Mouse (Mus musculus): Measurements from ENCODE around the gene Clptm1l.
A peak's percentile ranks its signal among the peaks of the same experiment; 100 is the strongest.

Clptm1l gene

DNA sequence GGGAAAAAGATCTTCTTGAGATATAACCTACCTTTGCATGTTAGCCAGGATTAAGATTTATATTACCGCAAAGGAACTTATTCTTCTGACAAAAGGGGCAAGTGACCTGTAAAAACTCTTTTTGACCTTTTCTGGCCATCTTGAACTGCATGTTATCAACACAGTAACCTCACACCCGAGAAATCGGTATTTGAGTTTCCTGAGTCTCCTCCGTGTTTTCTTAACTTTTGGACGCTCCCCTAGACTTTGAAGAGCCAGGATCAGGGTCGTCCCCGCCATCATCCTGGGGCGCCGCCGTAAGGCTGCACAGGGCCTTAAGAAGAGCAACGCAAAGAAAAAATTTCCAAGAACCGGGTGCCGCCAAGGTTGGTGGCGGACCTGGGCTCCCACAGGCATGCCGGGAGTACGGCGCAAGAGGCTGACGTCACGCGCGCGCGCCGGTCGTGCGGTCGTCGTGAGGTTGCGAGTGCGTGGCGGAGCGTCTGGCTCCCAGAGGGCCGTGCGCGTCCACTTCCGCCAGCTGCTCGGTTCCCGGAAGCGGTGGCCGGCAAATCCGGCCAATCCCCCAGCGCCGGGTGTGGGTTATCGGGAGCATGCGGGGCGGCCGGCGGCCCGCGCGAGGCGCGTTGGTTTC is at the start of gene Clptm1l:
Clptm1l (plus strand) TSS at position 485 of the 634 bp plus-strand sequence.
- peak; percentile 97 for DNase-seq

DNA sequence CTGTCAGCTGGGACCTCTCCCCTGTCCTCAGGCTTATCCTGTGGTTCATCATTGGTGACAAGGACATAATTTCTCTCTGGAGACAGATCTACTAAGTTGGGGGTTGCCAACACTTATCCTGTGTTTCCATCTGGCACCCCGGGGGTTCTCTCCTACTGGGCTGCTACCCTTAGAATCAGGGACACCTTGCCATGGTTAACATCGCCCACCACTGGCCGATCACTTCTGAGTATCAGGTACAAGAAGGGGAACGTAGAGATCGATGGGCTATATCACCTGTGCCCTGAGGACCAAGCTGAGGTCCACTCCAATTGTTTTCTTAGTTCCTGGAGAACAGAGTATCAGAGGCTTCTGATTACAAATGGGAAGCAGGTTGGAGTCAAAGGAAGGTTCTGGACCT is 39.6 kb upstream of the Clptm1l start:
- DNase-seq, result no peak

DNA sequence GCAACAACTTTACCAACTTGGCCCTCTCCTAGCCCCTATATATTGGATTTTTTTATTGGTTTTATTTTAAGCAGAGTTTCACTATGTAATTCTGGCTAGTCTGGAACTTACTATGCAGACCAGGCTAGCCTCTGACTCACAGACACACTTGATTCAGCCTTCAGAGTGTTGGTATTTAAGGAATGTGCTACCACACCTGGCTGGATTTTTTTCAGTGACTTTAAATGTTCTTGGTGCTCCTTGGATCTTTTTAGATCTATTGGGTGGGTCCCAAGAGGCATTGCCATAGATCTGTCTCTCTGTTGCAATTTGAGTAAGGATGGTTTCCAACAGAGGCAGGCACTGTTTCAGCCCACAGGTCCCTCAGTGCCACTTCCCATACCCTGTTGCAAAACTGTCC is 28.8 kb upstream of the Clptm1l start:
- DNase-seq, result no peak

DNA sequence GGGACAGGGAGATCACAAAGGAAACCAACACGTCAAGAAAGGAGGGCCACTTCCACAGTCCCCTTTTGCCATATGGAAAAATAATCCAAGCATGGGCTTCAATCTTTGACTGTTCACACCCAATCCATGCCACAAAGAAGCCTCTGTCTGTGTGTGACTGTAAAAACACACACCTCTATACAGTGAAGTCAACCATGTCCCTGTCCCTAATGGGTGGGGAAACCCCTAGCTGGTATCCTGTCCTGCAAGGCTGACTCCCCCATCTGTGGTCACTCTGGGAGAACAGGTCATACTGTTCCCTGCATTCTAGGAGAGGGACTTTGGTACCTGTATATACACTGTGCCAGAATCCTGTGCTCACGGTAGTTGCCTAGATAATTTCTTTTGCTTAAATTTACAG is 26.5 kb upstream of the Clptm1l start:
- no peak for DNase-seq

DNA sequence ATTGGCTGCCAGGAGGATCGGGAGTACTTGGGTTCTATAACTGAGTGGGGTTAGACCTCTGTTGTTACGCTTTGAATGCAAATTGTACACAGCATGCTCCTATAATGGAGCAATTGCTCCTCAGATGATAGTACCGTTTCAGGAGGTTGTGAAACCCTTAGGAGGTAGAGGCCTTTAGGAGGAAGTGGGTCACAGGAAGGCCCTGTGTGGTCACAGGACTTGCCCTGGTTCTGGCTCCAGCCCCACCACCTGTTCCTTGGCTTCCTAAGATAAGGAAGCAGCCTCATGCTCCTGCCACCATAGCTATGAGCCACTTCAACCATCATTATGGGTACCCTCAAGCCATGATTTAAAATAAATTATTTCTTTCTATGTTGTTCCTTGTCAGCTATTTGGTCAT is 12.3 kb upstream of the Clptm1l start:
- DNase-seq, result no peak

DNA sequence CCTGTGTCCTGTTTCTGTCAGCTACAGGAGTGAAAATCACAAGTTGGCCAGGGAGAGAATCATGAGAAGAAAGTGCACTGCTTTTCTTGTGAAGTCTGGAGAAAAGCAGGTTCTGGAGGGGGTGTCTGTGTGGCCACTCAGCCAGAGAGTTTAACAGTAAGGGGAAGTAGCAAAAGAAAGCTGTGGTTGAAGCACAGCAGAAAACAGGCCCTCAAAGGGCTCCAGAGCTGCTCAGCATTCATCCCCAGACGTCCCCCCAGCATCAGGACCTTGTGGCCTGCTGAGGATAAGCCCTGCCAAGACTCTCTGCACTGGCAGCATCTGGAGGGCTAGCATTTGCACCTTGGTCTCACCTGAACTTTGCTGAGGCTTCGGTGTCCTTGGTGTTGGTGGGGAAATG is 11.3 kb upstream of the Clptm1l start:
- no peak for DNase-seq

DNA sequence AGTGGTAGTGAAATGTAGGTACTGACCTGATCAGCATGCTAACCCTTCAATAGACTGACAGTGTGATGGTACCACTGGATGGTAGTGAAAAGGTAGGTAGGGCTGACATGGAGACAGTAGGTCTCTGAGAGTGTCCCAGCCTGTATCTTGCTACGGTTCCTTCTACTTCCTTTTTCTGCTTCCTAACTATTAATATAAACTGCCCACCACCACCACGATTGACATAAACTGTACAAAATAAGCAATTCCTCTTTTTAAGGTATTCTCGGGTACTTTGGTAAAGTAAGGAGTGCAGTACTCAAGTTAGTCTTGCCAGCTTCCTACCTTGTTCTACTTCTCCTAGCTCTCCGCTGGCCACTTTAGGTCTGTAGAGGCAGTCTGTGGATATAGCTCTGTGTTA is 7.5 kb upstream of the Clptm1l start:
- no peak for DNase-seq

DNA sequence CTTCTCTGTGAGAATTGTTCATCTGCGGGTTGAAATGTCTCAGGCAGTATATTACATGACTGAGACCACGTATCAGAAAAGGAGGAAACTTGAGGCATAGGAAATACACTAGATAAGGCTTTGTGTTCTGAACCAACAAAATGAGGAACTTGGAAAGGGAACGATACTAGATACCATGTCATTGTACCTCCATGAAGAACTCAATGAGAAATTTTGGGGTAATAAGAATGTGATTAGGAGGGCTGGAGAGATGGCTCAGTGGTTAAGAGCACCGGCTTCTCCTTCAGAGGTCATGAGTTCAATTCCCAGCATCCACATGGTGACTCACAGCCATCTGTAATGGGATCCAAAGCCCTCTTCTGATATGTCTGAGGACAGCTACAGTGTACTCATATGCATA is 3.6 kb upstream of the Clptm1l start:
- DNase-seq, result no peak

DNA sequence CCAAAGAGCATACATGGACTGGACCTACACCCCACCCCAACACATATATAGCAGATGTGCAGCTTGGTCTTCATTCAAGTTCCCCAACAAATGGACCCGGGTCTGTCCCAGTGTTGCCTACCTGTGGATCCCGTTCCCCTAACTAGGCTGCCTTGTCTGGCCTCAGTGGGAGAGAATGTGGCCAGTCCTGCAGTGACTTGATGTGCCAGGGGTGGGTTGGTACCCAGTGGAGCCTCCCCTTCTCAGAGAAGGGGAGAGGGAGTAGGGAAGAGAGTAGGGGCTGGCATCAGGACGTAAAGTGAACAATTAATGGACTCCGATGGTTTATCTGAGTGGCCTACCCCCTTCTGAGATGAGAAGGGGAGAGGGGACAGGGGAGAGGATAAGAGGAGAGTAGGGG is 760 bp upstream of the Clptm1l start:
- DNase-seq, result no peak

DNA sequence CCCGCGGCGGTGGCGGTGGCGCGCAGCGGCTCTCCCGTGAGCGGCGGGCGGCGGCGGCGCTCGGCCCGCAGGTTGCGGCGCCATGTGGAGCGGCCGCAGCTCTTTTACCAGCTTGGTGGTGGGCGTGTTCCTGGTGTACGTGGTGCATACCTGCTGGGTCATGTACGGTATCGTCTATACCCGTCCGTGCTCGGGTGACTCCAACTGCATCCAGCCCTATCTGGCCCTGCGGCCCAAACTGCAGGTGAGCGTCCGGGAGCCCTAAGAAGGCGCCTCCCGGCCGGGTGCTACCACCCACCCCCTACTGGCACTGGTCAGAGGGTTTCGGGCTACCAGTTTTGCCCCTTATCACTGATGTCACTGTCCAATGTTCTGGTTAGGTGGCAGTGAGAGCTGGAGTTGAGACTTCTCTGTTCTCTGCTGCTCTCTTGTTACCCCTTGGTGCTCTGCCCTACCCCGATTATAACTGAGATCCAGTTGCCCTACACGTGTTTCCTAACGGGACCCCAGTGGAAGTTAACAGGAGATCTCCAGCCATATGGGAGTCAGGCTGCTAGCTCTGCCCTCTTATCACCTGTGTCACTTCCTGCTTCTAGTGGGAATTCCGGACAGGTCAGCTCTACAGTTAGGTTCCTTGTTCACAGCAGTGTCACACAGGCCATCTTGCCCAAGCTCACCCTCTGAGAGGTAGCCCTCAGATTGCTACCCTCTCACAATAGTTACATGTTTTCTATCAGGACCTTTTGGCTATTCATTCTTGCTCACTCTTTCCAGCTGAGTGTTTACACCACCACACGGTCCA is 551 bp downstream of the Clptm1l start:
- peak; percentile 4 for DNase-seq

DNA sequence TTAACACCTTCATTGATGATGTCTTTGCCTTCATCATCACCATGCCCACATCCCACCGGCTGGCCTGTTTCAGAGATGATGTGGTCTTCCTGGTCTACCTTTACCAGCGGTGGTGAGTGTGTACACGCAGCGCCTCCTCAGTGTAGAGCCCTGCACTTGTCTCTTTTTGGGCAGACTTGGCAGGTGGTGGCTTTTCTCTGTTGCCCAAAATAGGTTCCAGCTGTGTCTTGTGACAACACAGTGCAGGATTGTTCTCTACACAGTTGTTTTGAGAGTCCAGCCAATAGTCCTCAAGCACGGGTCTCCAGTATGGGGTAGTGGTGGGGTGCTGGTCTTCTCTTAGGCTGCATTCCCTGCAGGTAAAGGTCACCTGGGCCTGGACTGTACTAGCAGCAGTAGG is 14.6 kb downstream of the Clptm1l start:
- no peak for DNase-seq

DNA sequence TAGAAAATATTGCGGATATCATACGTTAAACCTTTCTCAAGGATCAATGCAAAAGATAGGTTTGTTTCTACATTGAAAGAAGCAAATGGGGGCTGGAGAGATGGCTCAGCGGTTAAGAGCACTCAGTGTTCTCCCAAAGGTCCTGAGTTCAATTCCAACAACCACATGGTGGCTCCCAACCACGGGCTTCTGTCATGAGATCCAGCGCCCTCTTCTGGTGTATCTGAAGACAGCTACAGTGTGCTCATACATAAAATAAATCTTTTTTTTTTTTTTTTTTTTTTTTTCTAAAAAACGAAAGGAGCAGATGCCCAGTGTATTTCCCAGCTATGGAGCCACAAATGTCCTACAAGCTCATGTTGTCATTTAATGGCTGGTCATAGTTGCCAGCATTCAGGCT is 16.8 kb downstream of the Clptm1l start:
- peak; percentile 10 for DNase-seq

DNA sequence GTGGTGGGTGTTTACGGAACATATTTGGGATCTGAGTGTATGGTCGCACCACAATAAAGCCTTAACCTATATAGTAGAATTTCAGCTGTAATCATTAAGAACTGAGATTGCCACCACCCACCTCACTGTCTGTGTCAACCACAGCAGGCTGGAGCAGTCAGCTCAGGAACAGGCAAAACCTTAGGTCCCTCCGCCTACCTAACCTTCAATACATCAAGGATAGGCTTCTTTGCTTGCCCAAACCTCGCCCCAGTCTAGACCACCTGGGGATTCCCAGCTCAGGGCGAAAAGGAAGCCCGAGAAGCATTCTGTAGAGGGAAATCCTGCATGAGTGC is 22.6 kb downstream of the Clptm1l start:
- no peak for DNase-seq

DNA sequence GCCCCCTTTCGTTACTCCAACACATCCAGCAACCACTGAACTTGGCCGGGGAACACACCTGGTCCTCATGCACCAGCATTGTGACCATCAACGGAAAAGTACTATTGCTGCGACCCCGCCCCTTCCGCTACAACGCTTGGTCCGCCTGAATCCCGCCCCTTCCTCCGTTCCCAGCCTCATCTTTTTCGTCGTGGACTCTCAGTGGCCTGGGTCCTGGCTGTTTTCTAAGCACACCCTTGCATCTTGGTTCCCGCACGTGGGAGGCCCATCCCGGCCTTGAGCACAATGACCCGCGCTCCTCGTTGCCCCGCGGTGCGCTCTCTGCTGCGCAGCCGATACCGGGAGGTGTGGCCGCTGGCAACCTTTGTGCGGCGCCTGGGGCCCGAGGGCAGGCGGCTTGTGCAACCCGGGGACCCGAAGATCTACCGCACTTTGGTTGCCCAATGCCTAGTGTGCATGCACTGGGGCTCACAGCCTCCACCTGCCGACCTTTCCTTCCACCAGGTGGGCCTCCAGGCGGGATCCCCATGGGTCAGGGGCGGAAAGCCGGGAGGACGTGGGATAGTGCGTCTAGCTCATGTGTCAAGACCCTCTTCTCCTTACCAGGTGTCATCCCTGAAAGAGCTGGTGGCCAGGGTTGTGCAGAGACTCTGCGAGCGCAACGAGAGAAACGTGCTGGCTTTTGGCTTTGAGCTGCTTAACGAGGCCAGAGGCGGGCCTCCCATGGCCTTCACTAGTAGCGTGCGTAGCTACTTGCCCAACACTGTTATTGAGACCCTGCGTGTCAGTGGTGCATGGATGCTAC is 23.1 kb downstream of the Clptm1l start, which contains the start of gene Tert:
Tert (plus strand) TSS at position 167 of the 805 bp plus-strand sequence.
- DNase-seq, result peak; percentile 70

DNA sequence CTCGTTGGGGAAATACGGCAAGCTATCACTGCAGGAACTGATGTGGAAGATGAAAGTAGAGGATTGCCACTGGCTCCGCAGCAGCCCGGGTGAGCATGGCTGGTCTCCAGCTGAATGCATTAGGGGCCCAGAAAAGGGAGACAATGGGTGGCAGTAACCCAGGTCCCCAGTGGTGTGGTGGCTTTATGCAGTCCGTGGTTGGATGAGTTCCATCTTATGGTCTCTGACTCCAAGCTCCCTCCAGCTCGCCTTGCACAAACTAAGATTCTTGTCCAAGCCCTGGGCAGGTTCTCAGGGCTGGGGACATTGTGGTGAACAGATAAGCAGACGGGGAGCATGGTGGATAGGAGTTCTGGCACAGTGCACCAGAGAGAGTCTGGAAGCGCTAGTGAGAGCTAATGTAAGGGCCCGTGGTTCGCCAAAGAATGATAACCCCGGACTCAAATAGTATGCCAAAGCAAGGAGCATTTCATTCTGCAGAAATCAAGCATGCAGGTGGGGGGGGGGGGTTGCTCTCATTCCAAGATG is 24.8 kb downstream of the Clptm1l start:
- no peak for DNase-seq

DNA sequence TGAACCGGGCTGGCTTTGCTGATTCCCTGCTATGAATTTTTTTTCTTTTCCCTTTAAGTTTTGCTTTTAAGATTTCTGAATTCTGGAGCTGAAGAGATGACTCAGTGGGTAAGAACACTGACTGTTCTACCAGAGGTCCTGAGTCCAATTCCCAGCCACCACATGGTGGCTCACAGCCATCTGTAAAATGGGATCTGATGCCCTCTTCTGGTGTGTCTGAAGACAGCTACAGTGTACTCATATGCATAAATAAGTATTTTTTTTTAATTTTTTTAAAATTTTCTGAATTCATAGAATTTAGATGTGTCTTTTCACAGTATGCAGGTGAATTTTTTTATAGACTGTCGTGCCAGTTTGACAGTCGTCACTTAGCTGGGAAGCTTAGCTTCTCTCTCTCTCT is 28.0 kb downstream of the Clptm1l start:
- DNase-seq, result no peak

DNA sequence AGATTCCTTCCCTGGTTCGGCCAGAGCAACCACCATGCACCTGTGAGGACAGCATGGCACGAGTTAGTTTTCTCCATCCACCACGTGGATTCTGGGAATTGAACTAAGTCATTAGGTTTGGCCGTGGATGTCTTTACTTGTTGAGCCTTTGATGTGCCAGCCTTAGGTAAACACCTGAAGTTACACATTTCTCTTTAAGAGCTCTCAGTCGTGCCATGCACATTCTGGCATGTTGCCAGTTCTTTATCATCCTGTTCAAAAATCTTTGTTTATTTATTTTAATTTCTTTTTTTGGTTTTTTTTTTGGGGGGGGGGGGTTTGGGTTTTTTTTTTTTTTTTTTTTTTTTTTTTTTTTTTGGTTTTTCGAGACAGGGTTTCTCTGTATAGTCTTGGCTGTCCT is 34.0 kb downstream of the Clptm1l start:
- DNase-seq, result no peak

DNA sequence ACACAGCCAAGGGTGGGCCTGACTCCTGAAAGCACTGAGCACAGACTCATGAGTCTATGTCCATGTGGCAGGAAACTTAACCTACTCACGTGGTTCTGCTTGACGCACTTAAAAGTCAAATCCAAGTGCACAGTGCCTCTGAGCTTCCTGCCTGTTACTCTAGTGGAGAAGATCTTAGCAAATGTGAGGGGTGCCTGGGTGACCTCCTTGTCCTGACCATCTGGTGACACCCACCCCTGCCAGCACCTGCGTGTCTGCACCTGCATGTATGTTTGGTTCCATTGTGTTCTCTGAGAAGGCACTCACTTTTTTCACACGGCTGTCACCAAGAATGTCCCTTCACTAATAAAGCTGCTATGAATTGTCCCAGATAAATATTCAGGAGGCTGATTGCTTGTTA is 37.5 kb downstream of the Clptm1l start:
- no peak for DNase-seq

DNA sequence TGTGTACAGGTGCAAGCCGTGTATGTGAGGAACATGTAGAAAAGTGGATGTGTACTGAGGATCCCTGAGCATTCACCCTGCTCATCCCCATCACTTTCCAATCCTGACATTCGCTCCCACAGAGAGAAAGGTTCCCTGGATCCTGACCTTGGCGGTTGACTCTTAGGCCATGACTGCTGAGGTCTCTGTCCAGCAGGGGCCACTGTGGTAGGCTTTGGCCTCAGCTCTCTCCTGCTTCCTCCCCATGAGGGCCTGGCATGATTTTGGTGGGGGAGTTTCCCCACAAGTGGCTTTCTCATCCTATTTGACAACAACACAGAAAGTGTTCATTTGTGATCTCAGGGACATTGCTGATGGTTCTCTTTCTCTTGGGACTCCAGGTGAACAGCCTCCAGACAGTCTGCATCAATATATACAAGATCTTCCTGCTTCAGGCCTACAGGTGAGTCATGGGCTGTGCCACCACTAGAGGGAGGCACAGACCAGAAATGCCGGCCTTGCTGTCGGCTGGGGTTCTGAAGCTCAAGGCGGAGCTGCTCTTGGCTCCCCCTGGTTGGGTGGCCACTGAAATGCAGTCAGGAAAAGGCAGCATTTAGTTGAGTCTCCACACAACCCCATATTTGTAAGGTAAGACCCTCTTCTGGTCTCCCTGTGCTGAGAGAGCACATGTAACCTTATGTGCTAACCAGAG is 42.7 kb downstream of the Clptm1l start:
- DNase-seq, result peak; percentile 58

DNA sequence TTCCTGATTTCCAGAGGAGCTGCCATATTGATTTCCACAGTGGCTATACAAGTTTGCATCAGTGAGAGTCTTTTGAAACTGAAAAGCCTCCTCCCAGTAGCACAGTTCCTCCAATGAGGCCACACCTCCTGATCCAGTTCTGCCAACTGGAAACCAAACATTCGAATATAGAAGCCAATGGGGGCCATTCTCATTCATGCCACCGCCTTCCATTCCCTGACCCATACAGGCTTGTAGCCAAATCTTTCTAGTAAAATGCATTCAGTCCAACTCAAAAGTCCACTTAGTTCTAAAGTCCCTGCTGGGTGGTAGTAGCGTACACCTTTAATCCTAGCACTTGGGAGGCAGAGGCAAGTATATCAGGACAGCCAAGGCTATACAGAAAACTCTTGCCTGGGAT is 49.5 kb downstream of the Clptm1l start:
- no peak for DNase-seq

DNA sequence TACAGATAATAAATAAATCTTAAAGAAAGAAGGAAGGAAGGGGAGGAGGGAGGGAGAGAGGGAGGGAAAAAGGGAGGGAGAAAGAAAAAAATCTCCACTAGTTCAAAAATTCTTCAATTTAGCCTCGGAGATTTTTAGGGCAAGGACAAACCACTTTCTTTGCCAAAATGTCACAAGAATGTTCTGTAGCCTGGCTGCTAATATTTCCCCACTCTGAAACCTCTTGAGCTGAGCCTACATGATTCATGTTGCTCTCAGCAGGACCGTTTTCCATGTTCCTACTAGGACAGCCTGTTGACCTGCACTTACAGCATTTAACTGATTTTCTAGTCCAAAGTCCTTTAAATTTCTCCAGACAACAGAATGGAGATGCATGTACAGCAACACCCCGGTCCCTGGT is 51.2 kb downstream of the Clptm1l start:
- no peak for DNase-seq

DNA sequence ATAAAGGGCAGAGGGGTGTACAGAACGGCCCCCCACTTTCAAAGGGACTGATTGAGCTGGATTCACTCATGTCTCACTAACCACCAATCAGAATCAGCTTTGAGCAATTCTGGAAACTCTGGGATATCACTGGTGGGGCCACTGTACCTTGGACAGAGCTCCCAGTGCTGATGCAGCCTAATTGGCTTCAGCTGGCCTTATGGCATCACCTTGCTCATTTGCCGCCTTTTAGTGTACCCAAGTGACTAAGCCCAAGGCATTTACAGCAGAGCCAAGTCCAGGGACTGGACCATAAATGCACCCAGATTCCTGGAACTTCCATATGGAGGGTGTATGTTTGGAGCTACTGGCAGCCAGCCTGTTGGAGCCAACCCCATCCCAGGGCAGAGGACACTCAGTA is 55.1 kb downstream of the Clptm1l start:
- no peak for DNase-seq

DNA sequence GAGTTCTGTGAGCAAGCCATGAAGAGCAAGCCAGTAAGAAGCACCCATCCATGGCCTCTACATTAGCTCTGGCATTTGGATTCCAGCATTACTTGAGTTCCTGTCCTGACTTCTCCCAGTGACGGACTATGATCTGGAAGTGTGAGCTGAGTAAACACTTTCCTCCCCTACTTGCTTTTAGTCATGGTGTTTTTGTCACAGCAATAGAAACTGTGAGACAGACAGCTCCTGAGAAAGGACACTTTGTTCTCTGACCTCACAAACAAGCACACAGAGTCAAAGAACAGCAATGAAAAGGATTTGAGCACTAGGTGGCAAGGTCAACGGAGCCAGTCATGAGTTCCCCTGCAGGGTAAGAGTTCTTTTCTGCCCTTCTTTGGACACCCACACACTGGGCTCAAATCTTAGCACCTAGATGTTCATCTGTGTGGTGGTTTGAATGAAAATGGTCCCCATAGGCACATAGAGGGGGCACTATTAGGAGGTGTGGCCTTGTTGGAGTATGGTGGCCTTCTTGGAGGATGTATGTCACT is 56.4 kb downstream of the Clptm1l start:
- DNase-seq, result no peak

Measured in lung, postnatal 36 days (tissue).